Mouse (Mus musculus): Measurements from ENCODE around the gene Elf2. TPM values are rescaled to one million over a fixed set of nuclear protein-coding genes. Genes with fewer than 3 reads are reported as not detected.

The Elf2 gene
- total and polyA plus RNA-seq, 3 experiments: 38.0 to 53.3 (median 46.5) TPM

DNA sequence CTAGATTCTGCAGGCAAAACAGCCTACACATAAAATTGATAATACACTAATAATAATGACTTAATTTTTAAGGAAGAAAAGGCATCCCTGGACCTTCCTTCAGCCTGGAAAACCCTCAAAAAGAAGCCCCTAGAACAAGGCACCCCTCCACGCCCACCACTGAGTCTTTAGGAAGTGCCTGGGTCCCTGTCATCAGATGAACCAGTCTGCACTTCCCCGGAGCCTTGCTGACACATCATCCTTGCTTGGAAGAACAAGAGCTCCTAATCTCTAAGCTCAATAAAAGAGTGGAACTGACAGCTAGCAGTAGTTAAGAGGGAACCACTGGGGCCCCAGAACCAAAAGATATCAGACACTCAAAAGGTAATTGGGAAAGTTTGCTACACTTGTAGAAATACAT is 33.8 kb downstream of the Elf2 start:
- Histone ChIP-seq H3K27me3 (ENCODE audit: control insufficient read depth in 1 of 2, insufficient read depth in 2 of 2, low read length in 2 of 2) (no peaks in the 10 kb centered on the region), H3K4me3 (ENCODE audit: control insufficient read depth in 1 of 2, insufficient read depth in 1 of 2, low read depth in 2 of 2, low read length in 2 of 2) (no peak overlapping the region), H3K79me2 (ENCODE audit: control insufficient read depth, insufficient read depth, low read length, poor library complexity) (no peaks in the 10 kb centered on the region; the same call in 1 of the 2 replicates), H3K27ac (ENCODE audit: control insufficient read depth, low read depth, low read length) (no peak overlapping the region), H3K4me1 (ENCODE audit: control insufficient read depth in 1 of 2, insufficient read depth in 2 of 2, low read length in 2 of 2) (no peaks in the 10 kb centered on the region), H3K9me3 (replicated peaks; ENCODE audit: insufficient read depth, low read length) (no peaks in the 10 kb centered on the region), H3K36me3 (ENCODE audit: control insufficient read depth in 1 of 2, insufficient read depth in 2 of 2, low read length in 2 of 2) (peaks cover 0 to 2% of the 10 kb centered on the region in 2 experiments; a peak in 2 of 4 replicates), H3K9ac (ENCODE audit: control insufficient read depth, low read depth, low read length, poor library complexity, severe bottlenecking) (no peak overlapping the region)
- DNase-seq (ENCODE audit: low read depth, low spot score): no peak
- TF ChIP-seq MAZ (IDR thresholded peaks at IDR 0.05; ENCODE audit: low read depth, low read length): no peak
- TF ChIP-seq HCFC1 (IDR thresholded peaks at IDR 0.05; ENCODE audit: low read depth, low read length): no peak
- TF ChIP-seq UBTF (IDR thresholded peaks at IDR 0.05; ENCODE audit: borderline replicate concordance, insufficient read depth, low read depth, low read length): no peak
- TF ChIP-seq ZC3H11A (IDR thresholded peaks at IDR 0.05; ENCODE audit: low read depth, low read length): no peak
- no peak for TF ChIP-seq POLR2AphosphoS5 (IDR thresholded peaks at IDR 0.05; ENCODE audit: borderline replicate concordance, low read depth, low read length)

GRCm38 (mm10) chr3:51305961-51306360 is 34.5 kb downstream of the Elf2 start:
- H3K36me3 ChIP-seq (ENCODE audit: control insufficient read depth in 1 of 2, insufficient read depth in 2 of 2, low read length in 2 of 2): peaks cover 0 to 2% of the 10 kb centered on the region in 2 experiments; a peak in 2 of 4 replicates
- DNase-seq (ENCODE audit: low read depth, low spot score): no peak
- no peak overlapping the region for H3K9ac ChIP-seq (ENCODE audit: control insufficient read depth, low read depth, low read length, poor library complexity, severe bottlenecking)
- no peaks in the 10 kb centered on the region for H3K27me3 ChIP-seq (ENCODE audit: control insufficient read depth in 1 of 2, insufficient read depth in 2 of 2, low read length in 2 of 2)
- no peaks in the 10 kb centered on the region for H3K9me3 ChIP-seq (replicated peaks; ENCODE audit: insufficient read depth, low read length)
- H3K79me2 ChIP-seq (ENCODE audit: control insufficient read depth, insufficient read depth, low read length, poor library complexity): no peaks in the 10 kb centered on the region; the same call in 1 of the 2 replicates
- TF ChIP-seq SMC3 (IDR thresholded peaks at IDR 0.05; ENCODE audit: low read depth, low read length): no peak
- no peak for TF ChIP-seq ELF1 (IDR thresholded peaks at IDR 0.05; ENCODE audit: low read depth, low read length)
- TF ChIP-seq USF2 (IDR thresholded peaks at IDR 0.05; ENCODE audit: borderline replicate concordance in 1 of 2, insufficient read depth in 1 of 2, low read depth in 1 of 2, low read length in 2 of 2): no peak
- TF ChIP-seq ZC3H11A (IDR thresholded peaks at IDR 0.05; ENCODE audit: low read depth, low read length): no peak
- no peak for TF ChIP-seq CTCF (IDR thresholded peaks at IDR 0.05 in 2 of 3, conservative IDR thresholded peaks at IDR 0.05 in 1 of 3; ENCODE audit: control insufficient read depth in 1 of 3, insufficient read depth in 1 of 3, low read depth in 2 of 3, low read length in 3 of 3, poor library complexity in 1 of 3, severe bottlenecking in 1 of 3)
- TF ChIP-seq USF1 (IDR thresholded peaks at IDR 0.05; ENCODE audit: low read depth, low read length): no peak
- TF ChIP-seq MXI1 (IDR thresholded peaks at IDR 0.05; ENCODE audit: low read depth, low read length): no peak
- no peak for TF ChIP-seq TBP (IDR thresholded peaks at IDR 0.05; ENCODE audit: low read depth, low read length)
- no peak for TF ChIP-seq RAD21 (IDR thresholded peaks at IDR 0.05; ENCODE audit: low read depth, low read length)
- no peak for TF ChIP-seq HCFC1 (IDR thresholded peaks at IDR 0.05; ENCODE audit: low read depth, low read length)
- no peak for TF ChIP-seq NRF1 (IDR thresholded peaks at IDR 0.05; ENCODE audit: insufficient read depth, low read depth, low read length, poor library complexity, severe bottlenecking)
- TF ChIP-seq SIN3A (IDR thresholded peaks at IDR 0.05; ENCODE audit: low read length): no peak
- TF ChIP-seq UBTF (IDR thresholded peaks at IDR 0.05; ENCODE audit: borderline replicate concordance, insufficient read depth, low read depth, low read length): no peak
- no peak for TF ChIP-seq MEF2A (IDR thresholded peaks at IDR 0.05; ENCODE audit: extremely low read depth, insufficient replicate concordance, low read depth, low read length, poor library complexity, severe bottlenecking)
- TF ChIP-seq POLR2AphosphoS2 (IDR thresholded peaks at IDR 0.05; ENCODE audit: low read length): no peak
- no peak for TF ChIP-seq E2F4 (IDR thresholded peaks at IDR 0.05; ENCODE audit: borderline replicate concordance, low read depth, low read length)
- no peak overlapping the region for H3K4me3 ChIP-seq (ENCODE audit: control insufficient read depth in 1 of 2, insufficient read depth in 1 of 2, low read depth in 2 of 2, low read length in 2 of 2)
- no peak overlapping the region for H3K27ac ChIP-seq (ENCODE audit: control insufficient read depth, low read depth, low read length)
- H3K4me1 ChIP-seq (ENCODE audit: control insufficient read depth in 1 of 2, insufficient read depth in 2 of 2, low read length in 2 of 2): no peaks in the 10 kb centered on the region
